Mouse (Mus musculus): ENCODE data around the gene Fcrl1. TPM values are rescaled to one million over a fixed set of nuclear protein-coding genes. Genes with fewer than 3 reads are reported as not detected.

Gene Fcrl1
- 0.22 and 0.94 TPM in 2 replicates for polyA plus RNA-seq (2012; rRNA removed; ENCODE audit: low replicate concordance)

DNA sequence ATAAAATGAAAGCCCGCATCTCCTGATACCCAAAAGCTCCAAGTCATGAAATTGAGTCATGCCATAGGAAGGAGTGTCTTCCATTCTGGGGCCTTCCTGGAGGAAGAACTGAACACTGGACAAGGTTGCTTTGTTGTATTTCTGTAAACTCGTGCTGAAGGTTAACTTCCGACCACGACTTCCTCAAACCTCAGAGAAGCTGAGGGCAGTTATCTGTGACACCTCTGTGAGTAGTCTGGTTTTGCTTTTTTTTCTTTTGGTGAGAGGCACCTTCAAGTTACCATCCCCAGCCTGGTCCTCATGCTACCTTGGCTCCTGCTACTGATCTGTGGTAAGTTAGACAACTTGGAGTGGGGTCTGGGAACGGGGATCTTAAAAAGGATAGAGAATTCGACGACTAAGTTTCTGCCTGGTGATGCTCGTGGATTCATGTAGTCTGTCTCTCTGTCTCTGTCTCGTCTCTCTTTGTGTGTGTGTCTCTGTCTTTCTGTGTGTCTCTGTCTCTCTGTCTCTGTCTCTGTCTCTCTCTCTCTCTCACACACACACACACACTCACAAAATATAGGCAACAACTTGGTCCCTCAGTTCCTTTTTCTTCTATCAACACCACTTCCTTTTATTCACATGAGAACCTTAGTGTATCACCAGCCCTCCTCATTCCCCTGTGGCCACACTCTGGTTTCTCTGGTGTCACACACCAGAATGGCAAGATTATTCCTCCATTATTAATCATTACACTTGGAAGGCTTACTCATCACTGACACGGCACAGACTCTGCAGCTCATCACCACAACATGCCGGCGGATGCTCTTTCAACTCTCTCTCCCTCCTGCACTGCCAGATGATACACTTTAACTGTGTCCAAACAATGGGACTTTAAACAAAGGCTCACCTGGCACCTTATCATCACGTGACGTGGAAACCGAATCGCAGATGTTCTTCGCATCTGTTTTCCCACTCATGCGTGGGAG is at the start of gene Fcrl1:
TSS of gene Fcrl1 (plus strand) at position 193 of the 971 bp plus-strand sequence.

DNA sequence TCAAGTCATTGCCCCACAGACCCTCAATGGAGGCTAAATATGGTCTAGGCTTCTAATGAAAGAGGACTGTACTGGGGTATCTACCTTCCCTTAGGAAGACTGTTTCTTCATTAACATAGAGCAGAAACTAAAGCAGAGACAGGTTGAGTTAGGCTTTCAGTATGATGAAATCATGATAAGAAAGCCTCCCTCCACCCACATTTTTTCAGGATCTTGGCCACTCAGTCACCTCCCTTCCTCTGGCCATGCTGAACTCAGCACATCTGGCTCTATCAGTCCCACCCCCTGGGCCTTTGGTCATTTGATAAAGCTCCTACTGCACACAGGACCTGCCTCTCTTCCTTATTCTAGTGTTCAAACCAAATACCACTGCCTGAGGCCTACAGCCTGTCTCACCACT is 18.6 kb upstream of the Fcrl1 start, which contains the start of gene Cd5l:
TSS of gene Cd5l (plus strand) at position 301 of the 400 bp plus-strand sequence.

GRCm38 (mm10) chr3:87435479-87435878 is 59.3 kb downstream of the Fcrl1 start, which contains the start of gene Fcrl5:
TSS of gene Fcrl5 (plus strand) at chr3:87435773.

Other genes with a start within 250 kb of the Fcrl1 start
- 0.79 and 1.8 TPM in 2 replicates for gene Kirrel, start 201.6 kb upstream of the Fcrl1 start, polyA plus RNA-seq (2012; rRNA removed; ENCODE audit: low replicate concordance)
- gene Fcrls, start 112.6 kb upstream of the Fcrl1 start, polyA plus RNA-seq (2012; rRNA removed; ENCODE audit: low replicate concordance), result 0.62 and 1.5 TPM in 2 replicates
- gene Cd5l, start 18.5 kb upstream of the Fcrl1 start, polyA plus RNA-seq (2012; rRNA removed; ENCODE audit: low replicate concordance), result 0.16 TPM in 1 of 2 replicates, not detected in the other
- gene Fcrl5, start 59.4 kb downstream of the Fcrl1 start, polyA plus RNA-seq (2012; rRNA removed; ENCODE audit: low replicate concordance), result 0.04 TPM in 1 of 2 replicates, not detected in the other
- gene Etv3, start 149.0 kb downstream of the Fcrl1 start, polyA plus RNA-seq (2012; rRNA removed; ENCODE audit: low replicate concordance), result 10.8 and 12.3 TPM in 2 replicates
- 22.3 and 23.9 TPM in 2 replicates for gene Arhgef11, start 241.2 kb downstream of the Fcrl1 start, polyA plus RNA-seq (2012; rRNA removed; ENCODE audit: low replicate concordance)